Mouse (Mus musculus) heart, adult 8-10 months (tissue): ENCODE measurements around the gene Crtap. TPM values are rescaled to one million over a fixed set of nuclear protein-coding genes. Genes with fewer than 3 reads are reported as not detected.
A peak's percentile ranks its signal among the peaks of the same experiment; 100 is the strongest.
"Not testable (repeated sequence)": the region's sequence is repeated elsewhere in the genome, so short reads cannot be mapped to it uniquely, and the experiment has no call there.

Experiments used
- DNase-seq: peaks from one replicate; pipeline ENCODE4 v3.0.0; 2022; ENCODE audit warnings: low spot score
- total RNA-seq, 4 experiments: library from RNA; stranded (reverse); gene quantifications; 2 replicates each; pipeline ENCODE4 v1.2.4; 2022

Gene Crtap
- total RNA-seq, 4 experiments from 2014 or later: 30.3 to 34.3 (median 32.9) TPM

DNA sequence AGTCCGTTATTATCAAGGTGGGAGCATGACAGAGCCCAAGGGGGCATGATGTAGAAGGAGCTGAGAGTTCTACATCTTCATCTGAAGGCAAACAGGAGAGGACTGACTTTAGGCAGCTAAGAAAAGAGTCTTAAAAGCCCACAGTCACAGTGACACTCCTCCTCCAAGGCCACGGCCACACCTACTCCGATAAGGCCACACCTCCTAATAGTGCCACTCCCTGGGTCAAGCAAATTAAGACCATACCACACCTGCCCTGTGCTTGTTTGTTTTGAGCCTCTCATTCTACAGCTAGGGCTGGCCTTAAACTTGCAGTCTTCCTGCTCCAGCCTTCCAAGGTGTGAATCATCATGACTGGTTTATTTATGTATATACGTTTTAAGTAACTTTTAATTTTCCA is 4.8 kb upstream of the Crtap start:
- DNase-seq: no peak

DNA sequence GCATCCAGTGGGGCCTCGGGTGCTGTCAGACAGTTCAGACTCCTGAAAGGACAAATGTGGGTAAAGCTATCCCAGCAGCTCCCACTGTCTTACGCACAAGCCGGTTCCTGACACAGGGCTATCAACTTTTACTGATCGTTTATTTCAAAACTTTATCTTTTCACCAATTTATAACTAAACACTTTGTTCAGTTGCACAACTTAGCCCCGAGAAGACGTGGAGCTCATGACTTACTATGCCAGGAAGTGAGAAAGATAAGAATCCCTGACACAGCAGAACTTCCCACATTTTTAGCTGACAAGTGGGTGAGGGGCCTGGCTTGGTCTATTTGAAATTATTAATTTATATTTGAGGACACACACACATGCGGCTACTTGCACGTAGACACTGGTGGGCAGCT is 4.2 kb upstream of the Crtap start:
- no peak for DNase-seq

GRCm38 (mm10) chr9:114394136-114394535 is 3.7 kb upstream of the Crtap start:
- DNase-seq: not testable (repeated sequence)

- no peak for DNase-seq
Observed at GRCm38 (mm10) chr9:114390749-114391075, 237 bp upstream of the Crtap start.

DNA sequence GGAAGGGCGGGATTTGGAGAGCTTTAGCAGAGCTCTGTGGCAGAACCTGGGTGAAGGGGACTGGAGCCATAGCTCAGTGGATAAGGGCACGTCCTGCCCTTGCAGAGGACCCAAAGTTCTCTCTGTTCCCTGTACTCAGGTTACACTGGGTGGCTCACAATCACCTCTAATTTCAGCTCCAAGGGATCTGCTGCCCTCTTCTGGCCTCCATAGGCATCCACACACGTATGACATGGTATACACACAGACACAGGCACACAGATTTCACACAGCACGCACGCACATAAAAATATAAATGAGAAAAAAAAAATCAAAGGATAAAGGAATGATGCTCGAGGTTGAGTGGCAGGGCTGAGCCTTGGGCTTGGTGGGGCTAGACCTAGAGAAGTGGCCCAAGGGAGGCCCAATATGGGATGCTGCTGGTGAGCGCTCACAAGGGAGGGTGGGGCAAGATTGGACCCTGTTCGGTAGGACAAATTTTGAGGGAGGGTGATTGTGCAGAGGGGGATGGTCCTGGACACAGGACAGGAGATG is 1.0 kb downstream of the Crtap start:
- DNase-seq: no peak

- no peak for DNase-seq
Observed at GRCm38 (mm10) chr9:114388701-114389370, 1.6 kb downstream of the Crtap start.

DNA sequence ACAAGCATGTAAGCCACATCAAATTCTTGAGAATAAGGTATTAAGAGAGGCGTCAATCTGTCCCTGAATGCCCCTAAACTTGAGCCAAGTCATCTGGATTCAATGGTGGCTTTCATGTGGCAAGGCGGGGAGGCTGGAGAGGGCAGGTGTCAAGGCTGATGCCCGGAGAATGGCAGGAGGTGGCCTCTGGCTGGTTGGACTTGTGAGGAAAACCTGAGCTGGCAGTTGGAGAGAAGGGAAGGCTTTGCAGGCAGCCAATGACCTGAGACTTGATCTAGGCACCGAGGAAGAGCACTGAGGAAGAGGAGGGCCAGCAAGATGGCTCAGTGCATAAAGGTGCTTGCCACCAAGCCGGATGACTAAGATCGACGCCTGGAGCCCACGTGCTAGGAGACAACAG is 2.2 kb downstream of the Crtap start:
- DNase-seq: no peak

GRCm38 (mm10) chr9:114387086-114387485 is 3.4 kb downstream of the Crtap start:
- DNase-seq: no peak

GRCm38 (mm10) chr9:114385160-114385559 is 5.3 kb downstream of the Crtap start:
- DNase-seq: no peak

DNA sequence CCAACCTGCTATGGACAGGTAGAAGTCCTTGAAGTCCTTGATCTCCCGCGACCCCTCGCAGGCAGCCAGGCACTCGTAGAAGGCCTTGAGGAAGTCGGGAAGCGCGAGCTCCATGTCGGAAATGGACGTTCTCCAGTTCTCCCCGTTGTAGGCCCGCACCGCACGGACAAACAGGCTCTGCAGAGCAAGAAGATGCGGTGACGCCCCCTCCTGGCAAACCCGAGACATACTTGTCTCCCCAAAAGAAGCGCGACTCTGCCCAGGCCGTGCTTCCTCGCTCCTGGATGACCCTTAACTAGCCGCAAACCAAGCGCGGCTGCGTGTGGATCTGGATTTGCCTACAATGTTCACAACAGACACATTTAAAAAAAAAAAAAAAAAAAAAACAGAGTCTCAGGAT is 5.8 kb downstream of the Crtap start:
- no peak for DNase-seq

- no peak for DNase-seq
Observed at GRCm38 (mm10) chr9:114382936-114383710, 7.4 kb downstream of the Crtap start.

GRCm38 (mm10) chr9:114380881-114381733 is 9.4 kb downstream of the Crtap start:
- no peak for DNase-seq

- DNase-seq: no peak
Observed at GRCm38 (mm10) chr9:114379871-114380270, 10.6 kb downstream of the Crtap start.

- no peak for DNase-seq
Observed at GRCm38 (mm10) chr9:114377168-114377567, 13.3 kb downstream of the Crtap start.

- no peak for DNase-seq
Observed at GRCm38 (mm10) chr9:114375276-114375962, 15.1 kb downstream of the Crtap start.

- DNase-seq: not testable (repeated sequence)
Observed at GRCm38 (mm10) chr9:114371717-114372116, 18.8 kb downstream of the Crtap start.

- DNase-seq: not testable (repeated sequence)
Observed at GRCm38 (mm10) chr9:114369389-114369788, 21.1 kb downstream of the Crtap start.

GRCm38 (mm10) chr9:114368471-114368858 is 22.0 kb downstream of the Crtap start:
- DNase-seq: no peak

DNA sequence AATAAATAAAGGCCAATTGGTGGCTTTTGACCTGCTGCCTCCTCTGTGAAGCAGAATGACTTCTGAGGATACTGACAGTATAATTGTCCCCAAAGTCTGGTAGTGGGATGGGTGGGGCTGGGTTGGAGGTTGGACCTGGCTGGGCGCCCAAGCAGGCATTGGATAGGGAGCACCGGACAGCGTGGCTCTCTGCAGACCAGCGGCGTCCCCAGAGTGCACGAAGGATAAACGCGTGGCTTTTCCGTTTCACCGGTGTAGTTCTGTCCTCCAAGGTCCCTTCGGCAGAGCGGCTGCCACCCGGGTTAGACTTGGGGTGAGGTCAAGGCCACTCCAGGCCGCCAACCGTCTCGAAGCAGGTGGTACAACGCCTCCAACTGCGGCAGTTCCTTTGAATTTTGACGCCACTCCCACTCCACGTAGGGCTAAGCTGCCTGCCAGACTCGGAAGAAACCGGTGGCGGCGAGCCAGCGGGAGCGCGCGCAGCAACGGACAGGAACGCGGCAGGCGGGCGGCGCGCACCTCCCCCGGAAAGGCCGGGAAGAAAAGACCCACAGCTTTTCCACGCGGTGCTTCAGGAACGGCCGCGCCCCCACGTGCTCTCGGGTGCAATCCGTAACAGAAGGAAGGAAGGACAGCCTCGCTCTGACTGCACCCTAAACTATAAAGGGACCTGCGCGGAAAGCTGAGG is 22.5 kb downstream of the Crtap start:
- peak; percentile 75 for DNase-seq

DNA sequence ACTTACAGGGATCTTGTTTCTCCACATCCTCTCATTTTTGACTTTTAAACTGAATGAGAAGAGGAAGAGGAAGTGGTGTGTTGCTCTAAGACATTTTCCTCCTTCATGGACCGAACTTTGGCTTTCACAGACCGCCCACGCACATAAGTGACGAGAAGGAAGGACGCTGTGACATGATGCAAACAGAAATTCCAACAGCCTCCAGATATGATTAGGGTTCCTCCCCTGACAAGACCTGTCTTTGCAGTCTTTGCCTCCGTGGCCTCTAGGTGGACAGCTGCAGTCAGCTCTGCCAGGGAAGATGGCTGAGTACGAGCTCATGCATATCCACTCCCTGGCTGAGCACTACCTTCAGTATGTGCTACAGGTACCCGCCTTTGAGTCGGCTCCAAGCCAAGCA is 60.6 kb downstream of the Crtap start, which contains the start of gene Bcl2a1c:
Gene Bcl2a1c (plus strand): TSS at position 281 of the 400 bp plus-strand sequence.
- not testable (repeated sequence) for DNase-seq

- not testable (repeated sequence) for DNase-seq
Observed at GRCm38 (mm10) chr9:114328332-114328731, 62.1 kb downstream of the Crtap start.
